Mouse (Mus musculus): Measurements from ENCODE around the gene Olfr1248.
"Not testable (repeated sequence)": the region's sequence is repeated elsewhere in the genome, so short reads cannot be mapped to it uniquely, and the experiment has no call there.

Gene Olfr1248

DNA sequence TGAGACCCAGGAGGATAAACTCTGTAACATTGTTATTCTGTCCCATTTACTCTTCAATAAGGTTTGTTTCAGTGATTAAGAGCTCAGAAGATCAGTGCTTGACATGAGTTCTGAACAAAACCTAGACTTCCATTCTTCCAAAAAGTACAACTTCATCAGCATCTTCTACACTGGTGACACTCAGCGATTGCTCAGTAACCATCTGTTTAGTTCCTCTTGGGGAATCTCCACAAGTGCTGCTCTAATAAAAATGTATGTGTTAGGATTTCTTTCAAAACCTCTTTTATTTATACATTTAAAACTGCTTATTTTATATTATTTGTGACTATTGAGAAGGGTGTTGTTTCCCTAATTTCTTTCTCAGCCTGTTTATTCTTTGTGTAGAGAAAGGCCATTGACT, at the start of gene Olfr1248:
Gene Olfr1248, minus strand, starts transcription at position 101 of the 400 bp plus-strand sequence.
- DNase-seq (ENCODE audit: low spot score): not testable (repeated sequence)

DNA sequence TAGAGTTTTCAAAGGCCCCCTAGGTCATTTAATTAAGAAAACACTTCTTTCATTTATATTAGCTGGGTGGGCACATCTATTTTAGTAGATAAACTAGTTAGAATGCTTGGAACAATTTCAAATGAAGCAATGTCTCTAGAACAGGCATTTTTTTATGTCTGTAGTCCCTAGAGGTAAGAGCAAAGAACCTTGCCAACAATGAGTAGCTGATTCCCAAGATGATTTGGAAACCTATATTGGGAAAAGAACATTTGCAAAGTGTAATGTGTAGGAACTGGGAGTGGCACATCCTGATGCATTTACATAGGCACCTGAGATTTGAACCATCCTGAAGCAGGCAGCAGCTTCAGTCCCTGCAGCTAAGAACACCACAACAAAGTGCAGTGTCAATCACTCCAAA, 43.3 kb upstream of the Olfr1248 start, which contains the start of gene Olfr1250:
Gene Olfr1250, minus strand, starts transcription at position 101 of the 400 bp plus-strand sequence.
- no peak for DNase-seq (ENCODE audit: low spot score)

DNA sequence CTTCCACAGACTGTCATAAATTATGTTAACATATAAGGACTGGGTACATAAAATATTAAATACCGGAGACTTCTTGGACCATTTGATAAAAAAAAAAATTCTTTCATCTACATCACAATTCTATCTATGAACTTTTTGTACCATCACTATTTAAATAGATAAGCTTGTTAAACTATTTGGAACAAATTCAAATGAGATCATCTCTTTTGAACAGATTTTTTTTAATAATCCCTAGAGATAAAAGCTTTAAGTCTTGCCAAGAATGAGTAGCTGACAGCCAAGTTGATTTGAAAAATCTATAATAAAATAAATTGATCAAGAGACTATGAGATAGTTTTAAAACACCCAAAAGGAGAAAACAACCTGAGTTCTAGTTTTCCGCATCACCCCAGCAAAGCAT, 16.8 kb upstream of the Olfr1248 start, which contains the start of gene Olfr1249:
Gene Olfr1249, minus strand, starts transcription at position 101 of the 400 bp plus-strand sequence.
- DNase-seq (ENCODE audit: low spot score): no peak

DNA sequence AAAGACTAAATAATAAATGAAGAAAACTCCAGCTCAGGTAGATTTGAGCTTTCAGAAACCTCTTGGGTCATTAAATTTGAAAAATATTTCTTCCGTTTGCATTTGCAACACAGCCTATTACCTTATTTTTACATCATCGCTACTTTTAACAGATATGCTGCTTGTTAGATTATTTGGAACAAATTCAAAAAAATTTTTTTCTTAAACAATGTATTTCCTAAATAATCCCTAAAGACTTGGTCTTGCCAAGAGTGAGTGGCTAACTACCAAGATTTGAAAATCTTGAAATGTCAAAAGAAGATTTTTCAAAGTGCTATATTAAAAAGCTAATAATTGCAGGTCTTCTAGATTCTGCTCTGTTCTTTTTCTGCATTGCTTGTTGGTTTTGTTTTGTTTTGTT, 4.0 kb downstream of the Olfr1248 start, which contains the start of gene Olfr1247:
Gene Olfr1247, minus strand, starts transcription at position 101 of the 400 bp plus-strand sequence.
- DNase-seq (ENCODE audit: low spot score): no peak

DNA sequence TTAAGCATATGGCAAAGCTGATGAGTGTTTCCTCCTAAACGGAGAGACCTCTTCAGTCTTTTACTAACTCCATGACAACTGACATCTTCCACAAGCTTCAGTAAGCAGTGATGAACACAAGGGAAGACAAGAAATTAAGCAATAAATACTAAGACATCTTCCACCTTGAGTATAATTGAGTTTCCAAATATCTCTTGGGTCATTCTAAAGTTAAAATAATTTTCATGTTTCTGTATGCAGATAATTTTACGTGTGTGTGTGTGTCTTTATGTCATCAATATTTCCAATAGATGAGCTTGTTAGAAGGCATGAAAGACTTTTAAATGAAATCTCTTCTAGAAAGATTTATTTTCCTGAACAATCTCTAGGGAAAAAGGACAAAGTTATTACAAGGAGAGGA, 25.0 kb downstream of the Olfr1248 start, which contains the start of gene Olfr1246:
Gene Olfr1246, minus strand, starts transcription at position 101 of the 400 bp plus-strand sequence.
- no peak for DNase-seq (ENCODE audit: low spot score)

DNA sequence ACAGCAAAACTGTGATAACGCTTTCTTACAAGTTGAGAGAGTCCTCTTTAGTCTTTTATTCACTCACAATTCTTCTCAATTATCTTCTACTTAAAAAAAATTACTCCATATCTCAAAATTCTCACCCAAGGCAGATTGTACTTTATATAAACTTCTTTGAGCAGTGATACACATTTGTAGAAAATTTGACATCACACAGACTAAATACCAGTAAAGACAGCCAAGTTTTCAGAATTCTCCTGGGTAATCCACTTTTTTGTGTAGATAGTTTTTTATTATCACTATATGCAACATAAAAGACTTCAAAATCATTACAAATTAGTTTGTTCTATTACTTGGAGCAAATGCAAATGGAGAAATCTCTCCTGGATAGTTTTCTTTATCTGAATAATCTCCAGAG, 39.7 kb downstream of the Olfr1248 start, which contains the start of gene Olfr1245:
Gene Olfr1245, minus strand, starts transcription at position 101 of the 400 bp plus-strand sequence.
- DNase-seq (ENCODE audit: low spot score): no peak

Data from c-Kit-positive CD71-positive TER-119-positive erythroid progenitor cells, embryonic 14.5 days (primary cell).